Mouse (Mus musculus) MEL (cell line): ENCODE measurements at regions not wholly inside any gene's neighbourhood (a gene's known extent, or its start where the extent isn't known, plus 50 kb on each side); places are given as distances from the start of the nearest gene placed in this dataset.

Experiments
- DNase-seq: peaks from one replicate; pipeline ENCODE4 v3.0.0; 2011; ENCODE audit warnings: low read depth, low spot score
- H3K27ac ChIP-seq: 2 replicates; pipeline ENCODE4 v1.5.1; 2012; ENCODE audit warnings: low read depth, mild to moderate bottlenecking, control low read depth, low read length, moderate library complexity; ENCODE audit not compliant: control insufficient read depth
- H3K27me3 ChIP-seq, 2 experiments: fragments of 150-350 bp in 1 of 2; sonication (generic) in 1 of 2; 2 replicates each; pipeline ENCODE4 v1.6.1; 2012; ENCODE audit warnings: low read length in 2 of 2, mild to moderate bottlenecking in 2 of 2, improper control_type of control experiment in 1 of 2, moderate library complexity in 1 of 2; ENCODE audit not compliant: insufficient read depth in 2 of 2, control insufficient read depth in 1 of 2
- H3K36me3 ChIP-seq, 2 experiments: 2 replicates each; pipeline ENCODE4 v1.6.1; 2012 to 2014; ENCODE audit warnings: low read length in 2 of 2, improper control_type of control experiment in 1 of 2, inconsistent platforms in 1 of 2, mild to moderate bottlenecking in 1 of 2; ENCODE audit not compliant: insufficient read depth in 2 of 2, control insufficient read depth in 1 of 2
- H3K4me1 ChIP-seq, 2 experiments: fragments of 150-350 bp in 1 of 2; sonication (generic) in 1 of 2; 2 replicates each; pipeline ENCODE4 v1.6.1; 2012; ENCODE audit warnings: low read length in 2 of 2, improper control_type of control experiment in 1 of 2, mild to moderate bottlenecking in 1 of 2; ENCODE audit not compliant: insufficient read depth in 2 of 2, control insufficient read depth in 1 of 2
- H3K4me3 ChIP-seq, 2 experiments: fragments of 150-350 bp in 1 of 2; sonication (generic) in 1 of 2; 2 replicates each; pipeline ENCODE4 v1.5.1; 2012; ENCODE audit warnings: low read depth in 2 of 2, low read length in 2 of 2, mild to moderate bottlenecking in 2 of 2, moderate library complexity in 2 of 2, control low read depth in 1 of 2, improper control_type of control experiment in 1 of 2; ENCODE audit not compliant: control insufficient read depth in 1 of 2, insufficient read depth in 1 of 2
- H3K79me2 ChIP-seq: 2 replicates; pipeline ENCODE4 v1.6.1; 2012; ENCODE audit warnings: mild to moderate bottlenecking, low read length, moderate library complexity; ENCODE audit not compliant: control insufficient read depth, poor library complexity, insufficient read depth
- H3K9ac ChIP-seq: 2 replicates; pipeline ENCODE4 v1.6.1; 2012; ENCODE audit warnings: low read depth, mild to moderate bottlenecking, control low read depth, low read length, moderate library complexity; ENCODE audit not compliant: control insufficient read depth, poor library complexity, severe bottlenecking
- H3K9me3 ChIP-seq: fragments of 150-350 bp; sonication (generic); replicated peaks from 2 replicates; pipeline ENCODE4 v1.6.1; 2012; ENCODE audit warnings: mild to moderate bottlenecking, low read length, improper control_type of control experiment, moderate library complexity; ENCODE audit not compliant: insufficient read depth
- BHLHE40 ChIP-seq: IDR thresholded peaks from 2 replicates; pipeline ENCODE4 v1.6.1; 2012; ENCODE audit warnings: low read depth, mild to moderate bottlenecking, inconsistent platforms, low read length, improper control_type of control experiment, borderline replicate concordance
- CHD1 ChIP-seq: IDR thresholded peaks from 2 replicates; pipeline ENCODE4 v1.6.1; 2012; ENCODE audit warnings: low read depth, mild to moderate bottlenecking, inconsistent platforms, low read length, improper control_type of control experiment
- E2F4 ChIP-seq: IDR thresholded peaks from 2 replicates; pipeline ENCODE4 v1.6.1; 2011; ENCODE audit warnings: low read depth, low read length, improper control_type of control experiment, borderline replicate concordance
- EP300 ChIP-seq, 2 experiments: IDR thresholded peaks; 2 replicates each; pipeline ENCODE4 v1.6.1; 2011; ENCODE audit warnings: improper control_type of control experiment in 2 of 2, low read length in 2 of 2, low read depth in 1 of 2, mild to moderate bottlenecking in 1 of 2
- ETS1 ChIP-seq: IDR thresholded peaks from 2 replicates; pipeline ENCODE4 v1.6.1; 2012; ENCODE audit warnings: low read depth, mild to moderate bottlenecking, inconsistent platforms, low read length, improper control_type of control experiment, moderate library complexity
- GABPA ChIP-seq: IDR thresholded peaks from 2 replicates; pipeline ENCODE4 v1.6.1; 2012; ENCODE audit warnings: low read depth, mild to moderate bottlenecking, inconsistent platforms, low read length, improper control_type of control experiment, moderate library complexity
- HCFC1 ChIP-seq: IDR thresholded peaks from 2 replicates; pipeline ENCODE4 v1.6.1; 2012; ENCODE audit warnings: low read depth, mild to moderate bottlenecking, inconsistent platforms, low read length, improper control_type of control experiment, moderate library complexity
- JUND ChIP-seq: IDR thresholded peaks from 2 replicates; pipeline ENCODE4 v1.6.1; 2011; ENCODE audit warnings: low read depth, mild to moderate bottlenecking, improper control_type of control experiment, low read length
- MAFK ChIP-seq: IDR thresholded peaks from 2 replicates; pipeline ENCODE4 v1.6.1; 2011; ENCODE audit warnings: low read depth, mild to moderate bottlenecking, low read length, improper control_type of control experiment, borderline replicate concordance
- MAX ChIP-seq: IDR thresholded peaks from 2 replicates; pipeline ENCODE4 v1.6.1; 2011; ENCODE audit warnings: low read length, improper control_type of control experiment
- MEF2A ChIP-seq: IDR thresholded peaks from 2 replicates; pipeline ENCODE4 v1.6.1; 2014; ENCODE audit warnings: low read depth, mild to moderate bottlenecking, inconsistent platforms, low read length, improper control_type of control experiment; ENCODE audit not compliant: poor library complexity, insufficient replicate concordance, severe bottlenecking; ENCODE audit errors: extremely low read depth
- MYB ChIP-seq: IDR thresholded peaks from 2 replicates; pipeline ENCODE4 v1.6.1; 2011; ENCODE audit warnings: mild to moderate bottlenecking, low read depth, low read length, improper control_type of control experiment
- MYC ChIP-seq: IDR thresholded peaks from 2 replicates; pipeline ENCODE4 v1.6.1; 2011; ENCODE audit warnings: low read depth, mild to moderate bottlenecking, low read length, improper control_type of control experiment, moderate library complexity
- NELFE ChIP-seq: IDR thresholded peaks from 2 replicates; pipeline ENCODE4 v1.6.1; 2011; ENCODE audit warnings: low read depth, low read length, improper control_type of control experiment
- NRF1 ChIP-seq: IDR thresholded peaks from 2 replicates; pipeline ENCODE4 v1.6.1; 2014; ENCODE audit warnings: low read depth, mild to moderate bottlenecking, inconsistent platforms, low read length, improper control_type of control experiment, moderate library complexity; ENCODE audit not compliant: poor library complexity, insufficient read depth, severe bottlenecking
- POLR2A ChIP-seq, 2 experiments: IDR thresholded peaks; 2 replicates each; pipeline ENCODE4 v1.6.1; 2011 to 2012; ENCODE audit warnings: low read length in 2 of 2, mild to moderate bottlenecking in 2 of 2, control low read depth in 1 of 2, improper control_type of control experiment in 1 of 2, low read depth in 1 of 2, moderate library complexity in 1 of 2; ENCODE audit not compliant: control insufficient read depth in 1 of 2, insufficient read depth in 1 of 2, poor library complexity in 1 of 2
- POLR2AphosphoS2 ChIP-seq: IDR thresholded peaks from 2 replicates; pipeline ENCODE4 v1.6.1; 2011; ENCODE audit warnings: low read length, improper control_type of control experiment
- POLR2AphosphoS5 ChIP-seq: IDR thresholded peaks from 2 replicates; pipeline ENCODE4 v1.6.1; 2012; ENCODE audit warnings: low read depth, borderline replicate concordance, mild to moderate bottlenecking, inconsistent platforms, low read length, moderate library complexity, mixed read lengths
- RCOR1 ChIP-seq: IDR thresholded peaks from 2 replicates; pipeline ENCODE4 v1.6.1; 2012; ENCODE audit warnings: low read depth, mild to moderate bottlenecking, inconsistent platforms, low read length, improper control_type of control experiment
- SIN3A ChIP-seq: IDR thresholded peaks from 2 replicates; pipeline ENCODE4 v1.6.1; 2012; ENCODE audit warnings: low read length, improper control_type of control experiment, inconsistent platforms
- SMC3 ChIP-seq: IDR thresholded peaks from 2 replicates; pipeline ENCODE4 v1.6.1; 2011; ENCODE audit warnings: low read depth, low read length, improper control_type of control experiment
- UBTF ChIP-seq: IDR thresholded peaks from 2 replicates; pipeline ENCODE4 v1.6.1; 2012; ENCODE audit warnings: low read depth, mild to moderate bottlenecking, inconsistent platforms, low read length, improper control_type of control experiment, moderate library complexity, borderline replicate concordance; ENCODE audit not compliant: insufficient read depth
- USF2 ChIP-seq, 2 experiments: IDR thresholded peaks; 2 replicates each; pipeline ENCODE4 v1.6.1; 2011 to 2012; ENCODE audit warnings: improper control_type of control experiment in 2 of 2, low read length in 2 of 2, borderline replicate concordance in 1 of 2, inconsistent platforms in 1 of 2, low read depth in 1 of 2, mild to moderate bottlenecking in 1 of 2; ENCODE audit not compliant: insufficient read depth in 1 of 2
- ZKSCAN1 ChIP-seq: IDR thresholded peaks from 2 replicates; pipeline ENCODE4 v1.6.1; 2012; ENCODE audit warnings: low read depth, mild to moderate bottlenecking, inconsistent platforms, low read length, improper control_type of control experiment, moderate library complexity
- ZMIZ1 ChIP-seq: IDR thresholded peaks from 2 replicates; pipeline ENCODE4 v1.6.1; 2012; ENCODE audit warnings: low read depth, mild to moderate bottlenecking, inconsistent platforms, low read length, improper control_type of control experiment, moderate library complexity
- ZNF384 ChIP-seq: IDR thresholded peaks from 2 replicates; pipeline ENCODE4 v1.6.1; 2012; ENCODE audit warnings: low read depth, mild to moderate bottlenecking, inconsistent platforms, low read length, improper control_type of control experiment

GRCm38 (mm10) chr17:84113608-84114278, 74.0 kb downstream of the Zfp36l2 start (continued):
- TF ChIP-seq ETS1 (no peak), MYB (no peak)

DNA sequence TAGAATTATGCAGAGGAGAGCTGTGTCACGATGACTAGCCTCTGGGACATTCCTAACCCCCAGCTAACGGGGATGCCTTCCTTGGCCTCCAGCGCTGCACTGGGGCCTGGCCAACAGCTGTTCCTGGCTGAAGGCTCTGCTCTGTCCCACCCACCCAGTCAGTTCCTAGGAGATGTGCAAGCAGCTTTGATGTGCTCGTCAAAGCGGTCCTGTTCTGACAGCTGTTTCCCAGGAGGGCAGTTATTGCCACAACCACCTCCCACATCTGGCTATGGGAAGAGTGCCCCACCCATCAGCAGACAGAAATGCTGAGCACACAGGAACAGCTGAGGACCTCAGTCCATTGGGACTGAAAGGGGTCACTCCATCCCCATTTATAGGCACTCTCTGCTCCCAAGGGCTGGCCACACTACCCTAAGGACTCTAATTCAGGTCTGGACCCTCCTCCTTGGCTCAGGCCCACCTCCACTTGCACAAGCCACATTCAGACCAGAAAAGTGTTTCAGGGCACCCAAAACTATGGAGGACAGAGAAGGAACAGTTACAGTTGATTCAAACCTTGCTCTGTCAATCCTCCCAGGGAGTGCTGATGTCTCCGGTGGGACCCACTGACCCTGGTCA, 75.2 kb downstream of the Zfp36l2 start:
- peaks cover 0 to 33% of the 10 kb centered on the region in 2 experiments; a peak in 2 of 4 replicates for H3K36me3 ChIP-seq
- peaks cover 13 to 54% of the 10 kb centered on the region in 2 experiments for H3K4me1 ChIP-seq
- H3K9me3 ChIP-seq, result no peaks in the 10 kb centered on the region
- DNase-seq, result no peak
- H3K4me3 ChIP-seq, result no peak overlapping the region
- H3K27me3 ChIP-seq, result no peaks in the 10 kb centered on the region
- peaks cover 4% of the 10 kb centered on the region; the same call in 1 of the 2 replicates for H3K79me2 ChIP-seq
- no peak overlapping the region for H3K27ac ChIP-seq
- H3K9ac ChIP-seq, result no peak overlapping the region
- TF ChIP-seq MYB (no peak), USF2 (IDR thresholded peaks at IDR 0.05; ENCODE audit: borderline replicate concordance in 1 of 2, insufficient read depth in 1 of 2, low read depth in 1 of 2, low read length in 2 of 2) (no peak), CHD1 (no peak), MEF2A (no peak), MAX (no peak), GABPA (no peak), SIN3A (no peak), E2F4 (no peak)

- Histone ChIP-seq H3K27ac (no peak overlapping the region), H3K27me3 (no peaks in the 10 kb centered on the region), H3K9me3 (no peaks in the 10 kb centered on the region), H3K4me3 (no peak overlapping the region), H3K79me2 (peaks cover 4% of the 10 kb centered on the region; the same call in 1 of the 2 replicates), H3K4me1 (peaks cover 7 to 49% of the 10 kb centered on the region in 2 experiments; a peak in 3 of 4 replicates), H3K9ac (no peak overlapping the region), H3K36me3 (peaks cover 0 to 27% of the 10 kb centered on the region in 2 experiments; a peak in 2 of 4 replicates)
- no peak for DNase-seq
- TF ChIP-seq NELFE, result no peak
- no peak for TF ChIP-seq NRF1
- TF ChIP-seq JUND, result no peak
- no peak for TF ChIP-seq EP300 (IDR thresholded peaks at IDR 0.05; ENCODE audit: low read depth in 1 of 2, low read length in 2 of 2)
- TF ChIP-seq BHLHE40, result no peak
- no peak for TF ChIP-seq SMC3
- TF ChIP-seq ZMIZ1, result no peak
- no peak for TF ChIP-seq ZKSCAN1
- no peak for TF ChIP-seq POLR2AphosphoS2
- TF ChIP-seq MYC, result no peak
- TF ChIP-seq UBTF, result no peak
- no peak for TF ChIP-seq POLR2AphosphoS5
- no peak for TF ChIP-seq POLR2A (IDR thresholded peaks at IDR 0.05; ENCODE audit: control insufficient read depth in 1 of 2, insufficient read depth in 1 of 2, low read depth in 1 of 2, low read length in 2 of 2, poor library complexity in 1 of 2)
- no peak for TF ChIP-seq RCOR1
- TF ChIP-seq ZNF384, result no peak
- no peak for TF ChIP-seq MAFK
- no peak for TF ChIP-seq E2F4
- no peak for TF ChIP-seq HCFC1
Observed at GRCm38 (mm10) chr17:84111787-84112370, 75.9 kb downstream of the Zfp36l2 start.
